Mouse (Mus musculus) lung, embryonic 15.5 days (tissue): Measurements from ENCODE around the gene Olfr417. TPM values are rescaled to one million over a fixed set of nuclear protein-coding genes. Genes with fewer than 3 reads are reported as not detected.
"Not testable (repeated sequence)": the region's sequence is repeated elsewhere in the genome, so short reads cannot be mapped to it uniquely, and the experiment has no call there.

Source experiments
- ATAC-seq: fragments of 200-750 bp; cut with Nextera tagmentation; 2 replicates; pipeline ENCODE4 v1.8.0; 2017; ENCODE audit warnings: moderate number of reproducible peaks, borderline replicate concordance; ENCODE audit not compliant: low FRiP score, low TSS enrichment; ENCODE audit errors: extremely low read depth
- H3K27ac ChIP-seq: fragments of 300-500 bp; sonication (generic); 2 replicates; pipeline ENCODE4 v1.5.1; 2015; ENCODE audit warnings: moderate library complexity, mild to moderate bottlenecking, inconsistent platforms
- H3K27me3 ChIP-seq: fragments of 300-500 bp; sonication (generic); 2 replicates; pipeline ENCODE4 v1.6.1; 2015; ENCODE audit warnings: inconsistent platforms
- H3K36me3 ChIP-seq: fragments of 300-500 bp; sonication (generic); 2 replicates; pipeline ENCODE4 v1.6.1; 2015; ENCODE audit warnings: inconsistent platforms
- H3K4me1 ChIP-seq: fragments of 300-500 bp; sonication (generic); 2 replicates; pipeline ENCODE4 v1.6.1; 2015; ENCODE audit warnings: inconsistent platforms
- H3K4me2 ChIP-seq: fragments of 300-500 bp; sonication (generic); 2 replicates; pipeline ENCODE4 v1.6.1; 2015; ENCODE audit warnings: inconsistent platforms, mild to moderate bottlenecking, moderate library complexity
- H3K4me3 ChIP-seq: fragments of 300-500 bp; sonication (generic); 2 replicates; pipeline ENCODE4 v1.5.1; 2015; ENCODE audit warnings: mild to moderate bottlenecking, inconsistent platforms
- H3K9ac ChIP-seq: fragments of 300-500 bp; sonication (generic); 2 replicates; pipeline ENCODE4 v1.6.1; 2015; ENCODE audit warnings: inconsistent platforms
- H3K9me3 ChIP-seq: fragments of 300-500 bp; sonication (generic); 2 replicates; pipeline ENCODE4 v1.6.1; 2016; ENCODE audit warnings: inconsistent platforms
- WGBS: fragments of 180-500 bp; shearing (Covaris S2); methylation state at CpG from one replicate; pipeline ENCODE4 v1.1.7; 2015; 5-methylcytosine and 5-hydroxymethylcytosine counted together
- polyA plus RNA-seq: library from polyadenylated mRNA; unstranded; fragments of >200 nt; fragmentation: Nextera tagmentation; extraction: Ambion mirVana; gene quantifications from 2 replicates; pipeline ENCODE4 v1.2.1, GENCODE M21; 2015

Gene Olfr417
- polyA plus RNA-seq = not detected in 2 replicates

GRCm38 (mm10) chr1:174364882-174365451 lies at the start of gene Olfr417:
TSS of gene Olfr417 (plus strand) at chr1:174365122.
- no peak for ATAC-seq
- H3K4me2 ChIP-seq = no peak within 1 kb of the TSS
- H3K9me3 ChIP-seq = no peaks in the 10 kb centered on the region
- no peak within 1 kb of the TSS for H3K27ac ChIP-seq
- no peaks in the 10 kb centered on the region for H3K4me1 ChIP-seq
- 62% methylated on average over 2 of the region's 2 CpGs for WGBS
- no peak within 1 kb of the TSS for H3K9ac ChIP-seq
- no peak within 1 kb of the TSS for H3K4me3 ChIP-seq
- H3K27me3 ChIP-seq = no peaks in the 10 kb centered on the region
- no peaks in the 10 kb centered on the region for H3K36me3 ChIP-seq

GRCm38 (mm10) chr1:174317308-174317707 lies 47.6 kb upstream of the Olfr417 start:
- ATAC-seq = no peak
- no peak overlapping the region for H3K4me3 ChIP-seq
- WGBS = 74% methylated on average over 2 of the region's 2 CpGs
- H3K27me3 ChIP-seq = no peaks in the 10 kb centered on the region
- H3K4me2 ChIP-seq = no peak overlapping the region
- H3K36me3 ChIP-seq = no peaks in the 10 kb centered on the region
- no peak overlapping the region for H3K27ac ChIP-seq
- H3K4me1 ChIP-seq = no peaks in the 10 kb centered on the region
- no peaks in the 10 kb centered on the region for H3K9me3 ChIP-seq
- no peak overlapping the region for H3K9ac ChIP-seq

GRCm38 (mm10) chr1:174330218-174330617 lies 34.7 kb upstream of the Olfr417 start, which contains the start of gene Mptx1:
TSS of gene Mptx1 (plus strand) at chr1:174330518.
- no peak within 1 kb of the TSS for H3K9ac ChIP-seq
- H3K9me3 ChIP-seq = no peaks in the 10 kb centered on the region
- H3K4me2 ChIP-seq = no peak within 1 kb of the TSS
- H3K27ac ChIP-seq = no peak within 1 kb of the TSS
- no peak within 1 kb of the TSS for H3K4me3 ChIP-seq
- no peaks in the 10 kb centered on the region for H3K36me3 ChIP-seq
- no peaks in the 10 kb centered on the region for H3K4me1 ChIP-seq
- ATAC-seq = no peak
- H3K27me3 ChIP-seq = no peaks in the 10 kb centered on the region

- not testable (repeated sequence) for H3K4me1 ChIP-seq, H3K4me2 ChIP-seq, H3K36me3 ChIP-seq, ATAC-seq, H3K27me3 ChIP-seq, H3K27ac ChIP-seq, H3K9ac ChIP-seq, H3K4me3 ChIP-seq, H3K9me3 ChIP-seq
- 55% methylated on average over 1 of the region's 1 CpGs for WGBS
These were observed 11.3 kb upstream of the Olfr417 start for GRCm38 (mm10) chr1:174353636-174354035.

GRCm38 (mm10) chr1:174354640-174355039 lies 10.3 kb upstream of the Olfr417 start:
- Histone ChIP-seq H3K4me2 (no peak overlapping the region), H3K4me3 (no peak overlapping the region), H3K36me3 (no peaks in the 10 kb centered on the region), H3K9ac (no peak overlapping the region), H3K4me1 (no peaks in the 10 kb centered on the region), H3K27me3 (no peaks in the 10 kb centered on the region), H3K9me3 (no peaks in the 10 kb centered on the region), H3K27ac (no peak overlapping the region)
- 67% methylated on average over 5 of the region's 5 CpGs for WGBS
- no peak for ATAC-seq

GRCm38 (mm10) chr1:174373799-174374198 lies 8.9 kb downstream of the Olfr417 start:
- ATAC-seq = no peak
- Histone ChIP-seq H3K4me1 (no peaks in the 10 kb centered on the region), H3K4me2 (no peak overlapping the region), H3K36me3 (no peaks in the 10 kb centered on the region), H3K27me3 (no peaks in the 10 kb centered on the region), H3K4me3 (no peak overlapping the region), H3K9ac (no peak overlapping the region), H3K9me3 (no peaks in the 10 kb centered on the region), H3K27ac (no peak overlapping the region)
- WGBS = 82% methylated on average over 3 of the region's 3 CpGs

GRCm38 (mm10) chr1:174390746-174391145 lies 25.8 kb downstream of the Olfr417 start, which contains the start of gene Olfr248:
TSS of gene Olfr248 (plus strand) at chr1:174391046.
- H3K36me3 ChIP-seq = no peaks in the 10 kb centered on the region
- no peak within 1 kb of the TSS for H3K27ac ChIP-seq
- H3K4me3 ChIP-seq = no peak within 1 kb of the TSS
- ATAC-seq = no peak
- no peaks in the 10 kb centered on the region for H3K4me1 ChIP-seq
- H3K9ac ChIP-seq = no peak within 1 kb of the TSS
- H3K9me3 ChIP-seq = no peaks in the 10 kb centered on the region
- WGBS = 95% methylated on average over 2 of the region's 2 CpGs
- H3K4me2 ChIP-seq = no peak within 1 kb of the TSS
- H3K27me3 ChIP-seq = no peaks in the 10 kb centered on the region

- H3K9me3 ChIP-seq = no peaks in the 10 kb centered on the region
- no peak overlapping the region for H3K4me3 ChIP-seq
- H3K4me1 ChIP-seq = no peaks in the 10 kb centered on the region
- H3K27ac ChIP-seq = no peak overlapping the region
- no peaks in the 10 kb centered on the region for H3K36me3 ChIP-seq
- ATAC-seq = no peak
- WGBS = 48% methylated on average over 4 of the region's 4 CpGs
- no peak overlapping the region for H3K9ac ChIP-seq
- H3K4me2 ChIP-seq = no peak overlapping the region
- H3K27me3 ChIP-seq = no peaks in the 10 kb centered on the region
These were observed 58.0 kb downstream of the Olfr417 start for GRCm38 (mm10) chr1:174422959-174423358.

GRCm38 (mm10) chr1:174423764-174424163 lies 58.8 kb downstream of the Olfr417 start, which contains the start of gene Olfr414:
TSS of gene Olfr414 (plus strand) at chr1:174424064.
- no peak within 1 kb of the TSS for H3K9ac ChIP-seq
- no peak within 1 kb of the TSS for H3K27ac ChIP-seq
- no peaks in the 10 kb centered on the region for H3K4me1 ChIP-seq
- no peaks in the 10 kb centered on the region for H3K27me3 ChIP-seq
- H3K36me3 ChIP-seq = no peaks in the 10 kb centered on the region
- H3K4me2 ChIP-seq = no peak within 1 kb of the TSS
- H3K9me3 ChIP-seq = no peaks in the 10 kb centered on the region
- ATAC-seq = no peak
- no peak within 1 kb of the TSS for H3K4me3 ChIP-seq
- 47% methylated on average over 1 of the region's 1 CpGs for WGBS

Other genes starting within 250 kb of the Olfr417 start
- gene Olfr231, start 244.0 kb upstream of the Olfr417 start, polyA plus RNA-seq = not detected in 2 replicates
- gene Olfr424, start 233.6 kb upstream of the Olfr417 start, polyA plus RNA-seq = not detected in 2 replicates
- not detected in 2 replicates for gene Olfr420, start 209.5 kb upstream of the Olfr417 start, polyA plus RNA-seq
- 0.54 and 0.62 TPM in 2 replicates for gene Spta1, start 192.3 kb upstream of the Olfr417 start, polyA plus RNA-seq
- gene Olfr419, start 113.1 kb upstream of the Olfr417 start, polyA plus RNA-seq = not detected in 2 replicates
- gene Mptx1, start 34.6 kb upstream of the Olfr417 start, polyA plus RNA-seq = not detected in 2 replicates
- gene Olfr248, start 25.9 kb downstream of the Olfr417 start, polyA plus RNA-seq = not detected in 2 replicates
- gene Olfr414, start 58.9 kb downstream of the Olfr417 start, polyA plus RNA-seq = not detected in 2 replicates
- not detected in 2 replicates for gene Olfr220, start 77.0 kb downstream of the Olfr417 start, polyA plus RNA-seq
- 0.28 and 0.45 TPM in 2 replicates for gene Fmn2, start 136.7 kb downstream of the Olfr417 start, polyA plus RNA-seq